Mouse (Mus musculus) embryonic facial prominence, embryonic 11.5 days (tissue): ENCODE measurements around the gene Flad1. TPM values are rescaled to one million over a fixed set of nuclear protein-coding genes. Genes with fewer than 3 reads are reported as not detected.
A peak's percentile ranks its signal among the peaks of the same experiment; 100 is the strongest.

Source experiments
- ATAC-seq: fragments of 200-750 bp; cut with Nextera tagmentation; replicated peaks from 2 replicates; pipeline ENCODE4 v1.8.0; 2017; ENCODE audit warnings: low read depth; ENCODE audit not compliant: insufficient number of reproducible peaks, low FRiP score, low TSS enrichment
- DNase-seq: peaks from one replicate; pipeline ENCODE4 v3.0.0-alpha.2; 2015; ENCODE audit warnings: low spot score
- H3K27ac ChIP-seq: fragments of 300-500 bp; sonication (generic); replicated peaks from 2 replicates; pipeline ENCODE4 v1.5.1; 2014; ENCODE audit warnings: mild to moderate bottlenecking, low read depth, low read length, control low read depth
- H3K27me3 ChIP-seq: fragments of 300-500 bp; sonication (generic); 2 replicates; pipeline ENCODE4 v1.6.1; 2014; ENCODE audit warnings: mild to moderate bottlenecking, low read length, moderate library complexity, mixed read lengths; ENCODE audit not compliant: control insufficient read depth, insufficient read depth
- H3K36me3 ChIP-seq: fragments of 300-500 bp; sonication (generic); replicated peaks from 2 replicates; pipeline ENCODE4 v1.6.1; 2014; ENCODE audit warnings: low read depth, mild to moderate bottlenecking, low read length, moderate library complexity, mixed read lengths; ENCODE audit not compliant: control insufficient read depth, insufficient read depth
- H3K4me1 ChIP-seq: fragments of 300-500 bp; sonication (generic); 2 replicates; pipeline ENCODE4 v1.6.1; 2014; ENCODE audit warnings: low read length, mixed read lengths; ENCODE audit not compliant: control insufficient read depth, insufficient read depth
- H3K4me2 ChIP-seq: fragments of 300-500 bp; sonication (generic); 2 replicates; pipeline ENCODE4 v1.6.1; 2014; ENCODE audit warnings: low read depth, mild to moderate bottlenecking, control low read depth, low read length, moderate library complexity
- H3K4me3 ChIP-seq: fragments of 300-500 bp; sonication (generic); 2 replicates; pipeline ENCODE4 v1.5.1; 2014; ENCODE audit warnings: low read depth, low read length, control low read depth
- H3K9ac ChIP-seq: fragments of 300-500 bp; sonication (generic); replicated peaks from 2 replicates; pipeline ENCODE4 v1.6.1; 2014; ENCODE audit warnings: mild to moderate bottlenecking, control low read depth, low read length
- H3K9me3 ChIP-seq: fragments of 300-500 bp; sonication (generic); replicated peaks from 2 replicates; pipeline ENCODE4 v1.6.1; 2016; ENCODE audit warnings: mild to moderate bottlenecking, low read length, inconsistent platforms, mixed read lengths; ENCODE audit not compliant: control insufficient read depth
- WGBS: fragments of 180-500 bp; shearing (Covaris S2); extraction: QIAGEN DNeasy Blood & Tissue Kit; methylation state at CpG from one replicate; pipeline ENCODE4 v1.1.7; 2014; 5-methylcytosine and 5-hydroxymethylcytosine counted together
- polyA plus RNA-seq: library from polyadenylated mRNA; unstranded; fragments of >200 nt; fragmentation: Nextera tagmentation; extraction: Ambion mirVana; gene quantifications from 2 replicates; pipeline ENCODE4 v1.2.1, GENCODE M21; 2014

Gene Flad1
- polyA plus RNA-seq, 1 experiment from 2014 or later: 24.4 TPM

GRCm38 (mm10) chr3:89381233-89381632 lies 30.4 kb downstream of the Flad1 start:
- H3K27ac ChIP-seq: no peak overlapping the region
- DNase-seq (no peak), ATAC-seq (no peak)
- no peak overlapping the region for H3K4me3 ChIP-seq
- H3K9ac ChIP-seq: no peak overlapping the region
- H3K4me1 ChIP-seq: peaks cover 2% of the 10 kb centered on the region; the same call in 1 of the 2 replicates
- no peaks in the 10 kb centered on the region for H3K27me3 ChIP-seq
- WGBS: 89% methylated on average over 11 of the region's 11 CpGs
- H3K36me3 ChIP-seq: no peaks in the 10 kb centered on the region
- H3K9me3 ChIP-seq: no peaks in the 10 kb centered on the region
- H3K4me2 ChIP-seq: no peak overlapping the region

- Histone ChIP-seq H3K9me3 (no peaks in the 10 kb centered on the region), H3K27ac (no peak overlapping the region), H3K4me1 (peaks cover 2% of the 10 kb centered on the region; the same call in 1 of the 2 replicates), H3K4me3 (no peak overlapping the region), H3K36me3 (no peaks in the 10 kb centered on the region), H3K4me2 (no peak overlapping the region), H3K9ac (no peak overlapping the region), H3K27me3 (no peaks in the 10 kb centered on the region)
- no peak for DNase-seq
- no peak for ATAC-seq
- WGBS: 93% methylated on average over 18 of the region's 18 CpGs
These were observed 31.0 kb downstream of the Flad1 start for GRCm38 (mm10) chr3:89380711-89381110.

GRCm38 (mm10) chr3:89380291-89380690 lies 31.4 kb downstream of the Flad1 start:
- Histone ChIP-seq H3K36me3 (no peaks in the 10 kb centered on the region), H3K27me3 (no peaks in the 10 kb centered on the region), H3K9ac (no peak overlapping the region), H3K9me3 (no peaks in the 10 kb centered on the region), H3K4me1 (peaks cover 2% of the 10 kb centered on the region; the same call in 1 of the 2 replicates), H3K4me2 (no peak overlapping the region), H3K27ac (no peak overlapping the region), H3K4me3 (no peak overlapping the region)
- WGBS: 93% methylated on average over 14 of the region's 14 CpGs
- DNase-seq (no peak), ATAC-seq (no peak)

GRCm38 (mm10) chr3:89379388-89380131 lies 32.1 kb downstream of the Flad1 start:
- no peak overlapping the region for H3K4me2 ChIP-seq
- 86% methylated on average over 31 of the region's 31 CpGs for WGBS
- no peak overlapping the region for H3K27ac ChIP-seq

DNA sequence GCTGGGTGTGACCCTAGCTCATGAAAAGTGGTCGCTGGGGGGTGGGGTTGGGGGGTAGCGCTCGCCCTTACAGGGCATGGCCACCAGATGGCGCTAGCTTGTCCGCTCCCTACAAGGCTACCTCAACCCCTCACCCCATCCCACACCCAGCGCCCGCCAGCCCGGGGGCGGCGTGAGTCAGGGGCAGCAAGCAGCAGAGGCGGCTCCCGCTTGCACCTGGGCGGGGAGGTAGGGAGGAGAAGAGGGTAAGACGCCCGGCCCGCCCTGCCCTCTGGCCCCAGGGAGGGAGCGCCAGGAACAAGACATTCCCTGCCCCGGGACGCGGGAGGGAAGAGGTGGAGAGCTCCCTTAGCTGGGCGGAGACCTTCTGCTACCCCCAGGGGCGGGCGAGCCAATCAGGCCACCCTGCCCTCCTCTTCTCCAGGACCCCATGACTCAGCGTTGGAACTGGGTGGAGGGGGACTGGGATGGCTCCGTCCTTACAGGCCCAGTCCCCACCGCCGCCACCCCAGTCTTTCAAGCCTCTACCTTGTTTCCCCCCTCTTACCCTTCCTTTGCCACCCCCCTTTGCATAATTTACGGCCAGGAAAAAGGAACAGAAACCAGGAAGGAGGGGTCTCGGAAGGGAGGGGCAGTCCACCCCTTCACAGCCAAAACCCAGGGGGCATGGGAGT lies 33.1 kb downstream of the Flad1 start:
- DNase-seq (peak; percentile 89), ATAC-seq (peak; percentile 86)
- H3K9me3 ChIP-seq: no peaks in the 10 kb centered on the region
- H3K4me2 ChIP-seq: peak overlapping the region; percentile 87
- peak overlapping the region; percentile 53 for H3K4me3 ChIP-seq
- no peaks in the 10 kb centered on the region for H3K36me3 ChIP-seq
- no peaks in the 10 kb centered on the region for H3K27me3 ChIP-seq
- 1% methylated on average over 25 of the region's 29 CpGs for WGBS
- peaks cover 2% of the 10 kb centered on the region; the same call in 1 of the 2 replicates for H3K4me1 ChIP-seq
- H3K27ac ChIP-seq: 0 out of 2 replicates have a peak overlapping the region, but pooled peaks have one; percentile 0
- H3K9ac ChIP-seq: peak overlapping the region; percentile 70

More at GRCm38 (mm10) chr3:89379388-89380131, 32.1 kb downstream of the Flad1 start:
- Histone ChIP-seq H3K9ac (no peak overlapping the region), H3K9me3 (no peaks in the 10 kb centered on the region), H3K27me3 (no peaks in the 10 kb centered on the region), H3K36me3 (no peaks in the 10 kb centered on the region), H3K4me3 (no peak overlapping the region), H3K4me1 (peaks cover 2% of the 10 kb centered on the region; the same call in 1 of the 2 replicates)
- DNase-seq (no peak), ATAC-seq (no peak)

- 75% methylated on average over 4 of the region's 4 CpGs for WGBS
- Histone ChIP-seq H3K4me3 (no peak overlapping the region), H3K27ac (no peak overlapping the region)
These were observed 33.8 kb downstream of the Flad1 start for GRCm38 (mm10) chr3:89377831-89378230.

GRCm38 (mm10) chr3:89373581-89374231 lies 38.0 kb downstream of the Flad1 start:
- Histone ChIP-seq H3K27ac (no peak overlapping the region), H3K9me3 (no peaks in the 10 kb centered on the region), H3K36me3 (no peaks in the 10 kb centered on the region), H3K4me1 (peaks cover under 1% of the 10 kb centered on the region; the same call in 1 of the 2 replicates), H3K4me3 (no peak overlapping the region), H3K9ac (no peak overlapping the region), H3K4me2 (no peak overlapping the region), H3K27me3 (no peaks in the 10 kb centered on the region)
- WGBS: 46% methylated on average over 5 of the region's 5 CpGs
- DNase-seq: no peak
- no peak for ATAC-seq

More at GRCm38 (mm10) chr3:89377831-89378230, 33.8 kb downstream of the Flad1 start:
- Histone ChIP-seq H3K4me2 (peak overlapping the region; percentile 87; the same call in 1 of the 2 replicates), H3K9me3 (no peaks in the 10 kb centered on the region), H3K4me1 (peaks cover 2% of the 10 kb centered on the region; the same call in 1 of the 2 replicates), H3K36me3 (no peaks in the 10 kb centered on the region), H3K27me3 (no peaks in the 10 kb centered on the region), H3K9ac (no peak overlapping the region)
- DNase-seq: no peak
- ATAC-seq: peak; percentile 16
